Mouse (Mus musculus): ENCODE measurements around the gene Bcan.

The Bcan gene

DNA sequence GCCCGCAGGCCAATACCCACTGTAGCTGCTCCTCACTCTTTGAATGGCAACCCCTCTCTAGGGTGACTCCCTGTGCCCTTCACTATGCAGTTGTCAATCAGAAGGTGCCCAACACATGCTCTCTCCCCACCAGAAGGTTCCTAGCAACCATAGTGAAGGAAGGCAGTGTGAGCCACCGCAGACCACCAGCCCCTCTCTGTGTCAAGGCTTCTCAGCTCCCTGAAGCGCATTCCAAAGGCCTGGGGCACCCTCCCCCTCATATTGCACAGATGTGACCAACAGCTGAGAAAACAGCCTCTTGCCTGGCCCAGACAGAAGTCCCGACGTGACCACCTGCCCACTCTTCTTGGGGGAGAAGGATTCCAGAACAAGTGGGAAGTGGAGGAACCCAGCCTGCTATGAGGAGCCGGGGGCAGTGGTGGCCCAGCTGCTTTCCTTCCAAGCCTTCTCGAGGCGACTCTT is 27.8 kb downstream of the Bcan start:
- DNase-seq (ENCODE audit: low spot score in 2 of 2), result no peak

DNA sequence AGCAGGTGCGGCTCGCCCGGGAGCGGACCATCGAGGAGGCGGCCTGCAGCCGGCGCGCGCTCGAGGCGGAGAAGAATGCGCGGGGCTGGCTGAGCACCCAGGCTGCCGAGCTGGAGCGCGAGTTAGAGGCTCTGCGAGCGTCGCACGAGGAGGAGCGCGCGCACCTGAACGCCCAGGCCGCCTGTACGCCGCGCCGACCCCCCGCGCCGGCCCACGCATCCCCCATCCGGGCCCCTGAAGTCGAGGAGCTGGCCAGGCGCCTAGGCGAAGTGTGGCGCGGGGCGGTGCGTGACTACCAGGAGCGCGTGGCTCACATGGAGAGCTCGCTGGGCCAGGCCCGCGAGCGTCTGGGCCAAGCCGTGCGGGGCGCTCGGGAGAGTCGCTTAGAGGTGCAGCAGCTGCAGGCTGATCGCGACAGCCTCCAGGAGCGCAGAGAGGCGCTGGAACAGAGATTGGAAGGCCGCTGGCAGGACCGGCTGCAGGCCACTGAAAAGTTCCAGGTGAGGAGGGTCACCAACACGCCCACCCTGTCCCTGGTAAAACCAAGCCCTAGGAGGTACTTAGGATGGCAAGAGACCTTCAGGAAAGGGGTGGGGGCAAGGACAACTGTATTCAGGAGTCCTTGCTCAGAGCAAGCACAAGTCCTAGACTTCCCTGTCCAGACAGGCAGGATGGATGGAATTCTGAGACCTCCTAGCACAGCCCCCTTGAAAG is 28.4 kb downstream of the Bcan start:
- DNase-seq (ENCODE audit: low spot score in 2 of 2), result no peak

DNA sequence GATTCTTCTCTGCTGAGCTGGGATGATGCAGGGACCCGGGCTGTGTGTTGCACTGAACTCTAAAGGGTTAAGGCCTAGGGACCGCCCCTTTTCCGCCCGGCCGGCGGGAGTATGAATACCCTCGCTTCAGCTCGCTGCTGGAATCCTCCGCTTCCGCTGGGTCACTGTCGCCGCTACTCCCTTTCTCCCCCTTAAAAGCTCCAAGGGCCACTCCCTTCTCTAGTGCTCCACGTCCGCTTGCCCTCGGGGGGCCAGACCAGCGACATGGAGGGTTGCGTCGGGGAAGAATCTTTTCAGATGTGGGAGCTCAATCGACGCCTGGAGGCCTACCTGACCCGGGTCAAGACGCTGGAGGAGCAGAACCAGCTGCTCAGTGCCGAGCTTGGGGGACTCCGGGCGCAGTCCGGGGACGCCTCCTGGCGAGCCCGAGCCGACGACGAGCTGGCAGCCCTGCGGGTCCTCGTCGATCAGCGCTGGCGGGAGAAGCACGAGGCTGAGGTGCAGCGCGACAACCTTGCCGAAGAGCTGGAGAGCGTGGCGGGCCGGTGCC is 29.0 kb downstream of the Bcan start, which contains the start of gene Nes:
Gene Nes, plus strand, starts transcription at position 140 of the 550 bp plus-strand sequence.
- no peak for DNase-seq (ENCODE audit: low spot score in 2 of 2)

DNA sequence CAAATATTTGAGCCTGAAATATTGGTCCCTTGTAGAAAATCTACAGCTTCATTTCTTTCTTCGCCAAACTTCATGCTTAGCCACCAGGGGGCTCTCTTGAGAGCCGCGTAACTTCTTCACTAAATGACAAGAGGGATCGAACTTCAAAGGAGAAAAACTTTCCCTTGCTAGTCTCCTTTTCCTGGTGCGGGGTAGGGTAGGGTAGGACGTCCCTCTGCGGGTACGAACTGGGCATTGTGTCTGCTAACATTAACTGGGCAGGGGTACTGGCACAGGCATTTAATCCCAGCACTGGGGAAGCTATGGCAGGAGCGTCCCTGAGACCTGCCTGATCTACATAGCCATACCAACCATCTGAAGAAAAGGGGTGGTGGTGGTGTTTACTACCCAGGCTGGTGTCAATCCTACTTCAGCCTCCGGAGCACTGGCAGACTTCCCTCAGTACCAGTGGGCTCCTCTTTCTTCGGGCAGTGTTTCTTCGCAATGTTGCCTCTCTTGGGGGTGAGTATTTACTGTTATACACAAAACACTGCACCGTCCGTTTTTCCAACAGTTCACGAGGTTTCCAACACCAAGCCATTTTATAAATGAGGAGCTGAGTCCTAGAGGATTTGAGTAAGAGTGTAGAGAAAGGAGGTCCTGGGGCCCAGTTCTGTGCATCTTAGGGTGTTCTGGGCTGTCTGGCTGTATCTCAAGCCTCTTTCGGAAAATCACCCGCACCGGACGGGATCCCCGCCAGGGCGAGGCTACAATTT is 29.7 kb downstream of the Bcan start:
- peak; percentile 62 to 68 for DNase-seq (ENCODE audit: low spot score in 2 of 2)

DNA sequence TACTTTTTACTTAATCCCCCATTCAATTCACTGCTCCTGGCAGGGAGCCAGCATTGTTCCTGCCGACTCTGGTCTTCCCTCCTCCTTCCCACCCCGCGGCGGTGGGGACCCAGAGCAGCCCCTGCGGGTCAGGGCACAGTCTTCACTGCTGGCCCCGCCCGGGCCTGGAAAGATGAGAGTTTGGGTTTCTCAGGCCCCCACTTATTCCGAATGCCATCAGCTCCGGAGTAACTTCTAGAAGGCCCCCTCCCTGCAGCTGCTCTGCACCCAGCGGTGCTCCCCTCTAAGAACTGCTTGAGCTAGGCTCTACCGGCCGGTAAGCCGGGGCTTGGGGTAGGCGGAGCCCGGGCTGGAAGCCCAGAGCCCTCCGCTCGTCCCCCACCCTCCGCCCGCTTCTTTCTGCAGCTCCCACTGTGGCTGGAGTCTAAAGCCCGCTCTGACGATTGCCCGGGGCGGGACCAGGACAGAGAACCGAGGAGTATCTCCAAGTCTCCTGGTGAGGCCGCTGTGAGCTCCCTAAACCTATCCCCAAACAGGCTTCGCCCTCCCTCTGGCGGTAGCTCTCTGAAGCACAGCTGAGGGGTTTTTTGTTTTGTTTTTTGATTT is 39.3 kb downstream of the Bcan start:
- peak; percentile 75 for DNase-seq (ENCODE audit: low spot score in 2 of 2)

DNA sequence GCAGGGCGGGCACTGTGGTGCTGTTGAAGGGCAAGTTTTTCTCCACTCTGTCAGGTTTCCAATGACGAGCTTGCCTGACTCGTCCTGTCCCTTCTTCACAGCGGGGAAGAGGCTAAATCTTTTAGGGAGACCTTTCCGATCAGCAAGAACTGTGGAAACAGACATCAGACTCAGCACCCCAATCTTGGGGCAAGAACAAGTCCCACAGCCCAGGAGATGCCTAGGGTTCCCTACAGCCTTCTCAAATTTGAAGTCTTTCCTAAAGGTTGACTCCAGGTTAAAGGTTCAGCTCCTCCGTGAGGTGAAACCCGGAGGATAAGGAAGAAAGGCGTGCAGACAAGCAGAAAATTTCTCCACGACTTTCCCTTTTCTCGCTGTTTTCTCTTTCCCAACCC is 39.8 kb downstream of the Bcan start:
- no peak for DNase-seq (ENCODE audit: low spot score in 2 of 2)

DNA sequence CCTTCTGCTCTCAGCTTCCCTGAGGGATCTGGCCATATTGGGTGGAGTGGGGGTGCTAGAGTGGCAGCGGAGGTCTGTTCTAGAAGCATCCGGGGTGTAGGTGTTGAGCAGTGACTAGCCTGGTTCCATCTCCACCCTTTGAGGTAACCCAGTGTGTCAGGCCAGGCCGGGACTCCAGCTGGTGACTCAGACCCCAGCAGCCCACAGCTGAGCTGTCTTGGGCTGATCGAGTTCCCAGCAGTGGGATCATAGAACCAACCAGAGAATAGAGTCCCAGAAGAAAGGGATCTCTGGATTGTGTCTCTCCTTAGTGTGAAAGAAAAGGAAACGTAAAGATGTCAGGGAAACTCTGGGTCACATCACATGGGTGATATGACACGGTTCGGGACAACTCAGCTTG is 40.7 kb downstream of the Bcan start:
- DNase-seq (ENCODE audit: low spot score in 2 of 2), result no peak

DNA sequence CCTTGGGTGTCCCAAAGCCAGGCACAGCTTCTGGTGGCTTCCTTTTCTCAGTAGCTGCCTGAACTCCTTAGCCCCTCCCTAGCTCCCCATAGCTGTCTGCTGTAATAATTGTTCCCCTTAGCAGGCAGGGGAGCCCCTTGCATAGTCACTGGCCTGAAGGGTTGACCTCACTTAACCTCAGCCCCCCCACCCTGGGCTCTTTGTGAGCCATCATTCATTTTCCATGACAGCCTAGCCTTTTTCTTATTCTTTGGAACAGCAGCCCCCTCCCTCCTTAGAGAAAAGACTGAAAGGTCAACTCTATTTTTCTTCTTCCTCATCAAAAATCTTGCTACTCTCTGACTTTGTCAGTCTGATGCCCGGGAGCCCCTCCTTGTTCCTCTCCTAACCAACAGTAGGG is 41.1 kb downstream of the Bcan start:
- no peak for DNase-seq (ENCODE audit: low spot score in 2 of 2)

DNA sequence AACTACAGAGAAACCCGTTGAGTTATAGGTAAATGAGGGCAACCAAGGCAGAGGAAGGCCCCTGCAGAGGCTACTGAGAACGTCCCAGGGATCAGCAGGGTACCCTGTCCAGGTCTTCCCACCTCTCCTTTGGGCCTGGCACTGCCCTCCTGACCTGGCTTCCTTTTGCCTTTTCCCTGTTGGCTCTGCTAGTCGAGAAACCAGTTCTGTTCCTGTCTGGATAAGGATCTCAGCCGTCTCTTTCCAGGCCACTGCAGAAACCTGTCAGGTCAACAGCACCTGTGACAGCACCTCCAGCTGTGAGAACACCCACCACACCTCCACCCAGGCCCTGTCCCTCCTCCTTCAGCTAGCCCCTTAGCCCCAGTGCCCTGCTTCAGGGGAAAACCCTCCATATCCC is 41.6 kb downstream of the Bcan start:
- no peak for DNase-seq (ENCODE audit: low spot score in 2 of 2)

DNA sequence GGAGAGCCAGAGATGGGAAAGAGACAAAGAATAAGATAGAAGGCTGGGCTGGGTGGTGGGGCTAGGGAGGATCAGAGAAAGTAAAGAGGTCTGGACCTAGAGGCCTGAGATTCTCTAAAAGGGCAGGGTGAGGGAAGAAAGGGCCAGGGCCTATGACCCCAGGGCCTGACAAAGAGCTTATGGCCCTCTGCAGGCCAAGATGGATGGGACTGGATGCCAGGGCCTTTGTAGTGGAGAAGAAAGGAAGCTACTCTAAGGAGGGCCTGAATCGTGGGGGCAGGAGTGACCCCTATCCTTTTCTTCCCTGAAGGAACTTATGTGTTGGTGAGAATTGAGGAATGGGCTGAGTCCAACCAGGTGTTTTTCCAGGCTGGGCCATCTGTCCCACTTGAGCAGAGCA is 42.0 kb downstream of the Bcan start:
- no peak for DNase-seq (ENCODE audit: low spot score in 2 of 2)

DNA sequence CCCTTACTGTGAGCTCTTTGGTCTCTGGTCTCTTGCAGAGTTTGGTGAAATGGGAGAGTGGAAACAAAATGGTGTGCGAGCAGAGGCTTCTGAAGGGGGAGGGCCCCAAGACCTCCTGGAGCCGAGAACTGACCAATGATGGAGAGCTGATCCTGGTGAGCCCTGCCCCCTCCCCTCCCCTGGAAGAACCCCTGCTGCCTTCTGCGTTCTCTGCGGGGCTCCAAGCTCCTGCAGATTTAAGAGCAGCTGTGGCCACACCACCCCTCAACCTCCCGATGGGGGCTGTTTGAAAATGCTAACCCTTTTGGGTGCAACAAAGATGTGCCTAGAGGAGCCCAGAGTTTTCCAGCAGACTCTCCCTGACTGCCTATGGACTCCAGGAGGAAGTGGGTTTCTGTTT is 47.6 kb downstream of the Bcan start:
- no peak for DNase-seq (ENCODE audit: low spot score in 2 of 2)

DNA sequence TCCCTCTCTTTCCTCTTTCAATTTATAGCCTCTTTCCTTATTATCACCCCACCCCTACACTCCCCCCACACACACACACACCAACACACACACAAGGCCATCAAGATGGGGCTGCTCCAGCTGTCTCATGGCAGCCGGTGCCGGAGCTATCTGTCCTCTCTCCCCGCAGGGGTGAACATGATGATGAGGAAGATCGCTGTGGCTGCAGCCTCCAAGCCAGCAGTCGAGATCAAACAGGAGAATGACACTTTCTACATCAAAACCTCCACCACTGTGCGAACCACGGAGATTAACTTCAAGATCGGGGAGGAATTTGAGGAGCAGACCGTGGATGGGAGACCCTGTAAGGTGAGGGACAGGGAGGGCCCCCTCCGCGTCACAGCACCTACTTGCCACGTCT is 48.1 kb downstream of the Bcan start:
- DNase-seq (ENCODE audit: low spot score in 2 of 2), result no peak

DNA sequence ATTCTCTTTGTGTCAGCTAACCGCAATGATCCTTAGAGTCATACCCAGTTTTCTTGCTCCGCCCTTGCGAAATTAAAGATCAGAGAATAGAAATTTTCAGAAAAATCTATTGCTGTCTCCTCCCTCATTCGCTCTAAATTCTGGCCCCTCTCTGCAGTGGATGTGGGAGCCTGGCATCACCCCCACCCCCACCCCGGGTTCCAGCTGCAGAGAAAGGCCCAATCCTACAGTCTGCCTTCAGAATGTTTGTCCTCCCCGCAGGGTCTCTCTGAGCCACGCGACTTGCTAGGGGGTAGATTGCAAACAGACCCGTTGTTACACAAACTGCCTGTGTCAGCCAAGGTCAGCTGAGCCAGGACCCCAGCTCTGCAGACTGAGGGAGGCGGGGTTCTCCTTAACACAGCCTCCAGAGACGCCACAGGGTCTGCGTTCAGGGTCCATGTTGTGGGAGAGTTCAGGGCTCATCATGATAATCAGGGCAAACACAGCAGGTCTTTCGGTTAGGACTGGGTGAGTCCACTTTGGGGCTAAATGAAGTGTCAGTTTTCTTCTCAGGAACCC is 50.0 kb downstream of the Bcan start:
- no peak for DNase-seq (ENCODE audit: low spot score in 2 of 2)

DNA sequence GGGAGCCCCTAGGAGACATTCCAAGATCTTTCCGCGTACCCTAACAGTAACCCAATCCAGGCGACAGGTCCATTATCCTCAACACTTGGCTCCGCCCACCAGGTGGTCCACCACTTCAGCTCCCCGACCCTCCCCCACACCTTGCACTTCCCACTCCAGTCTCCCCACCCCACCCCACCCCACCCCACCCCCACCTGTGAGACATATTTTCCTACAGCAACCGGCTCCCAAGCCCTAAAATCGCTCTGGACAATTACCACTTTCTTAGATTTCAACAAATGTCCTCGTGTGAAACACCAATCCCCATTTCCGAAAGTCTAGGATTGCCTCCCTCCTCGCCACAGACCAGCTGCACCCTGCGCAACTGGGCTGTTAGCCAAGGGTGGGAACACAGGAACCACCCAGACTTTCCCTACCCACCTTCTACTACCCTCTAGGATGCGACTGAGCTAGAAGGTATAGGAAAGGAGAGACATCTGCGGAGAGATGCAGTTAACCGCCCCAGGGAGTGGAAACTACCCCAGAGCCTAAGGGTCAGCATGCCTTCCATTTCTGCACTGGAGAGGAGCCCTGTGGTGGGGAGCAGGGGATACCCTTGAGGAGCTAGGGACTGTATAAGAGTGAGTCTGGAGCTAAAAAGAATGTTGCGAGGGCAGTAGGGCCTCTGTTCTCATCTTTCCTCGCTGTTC is 50.6 kb downstream of the Bcan start:
- no peak for DNase-seq (ENCODE audit: low spot score in 2 of 2)

DNA sequence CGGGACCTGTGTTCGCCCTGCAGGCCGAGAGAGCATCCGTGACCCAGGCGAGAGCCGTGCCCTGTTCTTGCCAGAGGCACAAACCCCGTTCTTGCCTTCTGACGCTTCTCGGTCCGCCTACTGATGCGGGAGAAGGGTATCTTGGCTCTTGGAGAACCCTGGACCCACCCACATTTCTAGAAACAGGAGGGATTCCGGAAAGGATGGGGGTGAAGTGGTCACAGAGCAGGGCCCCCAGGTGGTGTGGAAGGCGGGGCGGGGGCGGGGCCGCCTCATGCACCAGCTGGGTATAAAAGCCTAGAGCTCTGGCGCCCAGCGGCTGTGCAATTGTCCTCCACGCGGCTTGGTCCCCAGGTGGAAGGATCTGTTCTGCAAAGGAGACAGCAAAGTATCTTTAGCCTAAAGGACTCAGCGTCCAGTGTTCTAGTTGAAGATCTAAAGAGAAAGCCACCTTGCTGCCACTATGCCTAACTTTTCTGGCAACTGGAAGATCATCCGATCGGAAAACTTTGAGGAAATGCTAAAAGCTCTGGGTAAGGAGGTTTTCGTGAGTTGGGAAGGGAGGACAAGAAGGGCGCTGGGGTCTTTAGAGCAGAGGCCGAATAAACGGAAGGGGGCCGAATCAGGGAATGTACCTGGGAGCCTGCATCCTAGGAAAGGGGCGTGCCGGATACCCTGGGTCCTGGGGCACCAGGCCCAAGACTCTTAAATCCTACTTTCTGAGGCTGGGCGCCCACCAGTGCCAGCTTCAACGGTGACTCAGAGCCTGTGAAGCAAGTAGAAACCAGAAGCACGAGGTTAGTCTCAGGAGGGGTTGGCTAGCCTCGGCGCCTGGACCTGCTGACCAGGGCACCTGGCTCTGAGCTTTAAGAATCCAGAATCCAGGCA is 51.4 kb downstream of the Bcan start, which contains the start of gene Crabp2:
Gene Crabp2, plus strand, starts transcription at position 289 of the 888 bp plus-strand sequence.
- no peak for DNase-seq (ENCODE audit: low spot score in 2 of 2)

DNA sequence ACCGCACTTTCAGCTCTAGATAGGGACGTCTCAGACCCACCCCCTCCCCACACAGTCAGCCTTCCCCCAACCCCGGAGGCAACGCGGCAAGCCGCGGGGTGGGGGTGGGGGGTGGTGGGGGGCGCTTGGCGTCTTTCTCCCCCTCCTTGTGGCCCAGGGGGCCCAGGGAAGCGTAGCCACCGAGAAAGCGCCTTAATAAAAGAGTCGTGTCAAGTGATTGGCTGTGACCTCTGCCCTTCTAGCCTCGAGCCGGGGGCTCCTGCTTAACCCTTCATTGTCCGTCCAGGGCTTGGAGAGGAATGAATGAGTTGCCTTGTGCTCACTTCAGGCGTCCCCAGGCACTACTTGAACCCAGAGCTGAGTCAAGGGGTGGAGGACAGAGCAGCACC is 52.2 kb downstream of the Bcan start:
- DNase-seq (ENCODE audit: low spot score in 2 of 2), result no peak

DNA sequence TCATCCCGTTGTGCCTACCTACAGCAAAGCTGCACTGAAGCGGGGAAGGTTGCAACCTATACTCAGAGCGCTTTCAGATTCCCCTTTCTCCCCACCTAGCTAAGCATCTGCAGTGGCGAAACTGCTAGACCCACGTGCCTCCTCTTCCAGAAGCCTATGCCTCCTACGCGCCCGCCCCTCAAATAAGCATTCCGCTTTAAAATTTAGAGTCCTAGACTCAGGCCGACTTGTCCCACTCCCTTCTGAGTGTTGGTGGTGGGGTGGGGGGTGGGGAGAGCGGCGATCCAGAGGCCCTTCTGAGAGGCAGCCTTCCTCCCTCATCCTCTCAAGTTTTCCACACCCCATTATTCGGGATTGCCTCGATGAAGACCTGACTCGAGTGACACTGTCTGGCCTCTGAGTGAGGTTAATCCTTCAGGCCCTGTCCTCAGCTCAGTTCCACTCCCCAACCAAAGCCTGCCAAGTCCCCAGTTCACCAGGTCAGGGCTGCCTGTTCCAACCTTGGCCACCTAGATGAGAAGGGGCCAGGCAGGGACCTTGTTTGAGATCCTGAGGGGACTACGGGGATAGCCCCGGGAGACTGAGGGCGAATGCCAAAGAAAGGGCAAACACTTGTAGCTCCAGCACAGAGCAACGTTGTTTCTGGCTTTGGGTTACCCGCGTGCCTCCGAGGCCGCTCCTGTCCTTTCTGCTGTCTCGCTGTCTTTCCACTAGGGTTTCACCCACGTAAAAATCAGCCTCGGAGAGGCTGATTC is 52.8 kb downstream of the Bcan start:
- no peak for DNase-seq (ENCODE audit: low spot score in 2 of 2)

DNA sequence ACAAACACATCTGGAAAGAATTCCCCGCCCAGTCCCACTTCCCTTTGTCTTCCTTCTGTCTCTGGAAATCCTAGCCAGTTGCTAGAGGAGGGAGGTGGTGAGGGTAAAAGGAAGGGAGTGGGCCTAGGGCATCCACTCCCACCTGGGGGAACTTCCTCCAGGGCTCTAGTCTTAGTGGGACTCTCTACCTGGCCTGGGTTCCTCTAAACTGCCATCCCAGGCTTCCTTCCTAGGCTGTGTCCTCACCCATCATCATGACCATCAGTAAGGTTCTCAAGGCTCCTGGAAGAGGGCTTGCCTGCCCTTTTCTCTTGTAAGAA is 53.5 kb downstream of the Bcan start:
- DNase-seq (ENCODE audit: low spot score in 2 of 2), result no peak

DNA sequence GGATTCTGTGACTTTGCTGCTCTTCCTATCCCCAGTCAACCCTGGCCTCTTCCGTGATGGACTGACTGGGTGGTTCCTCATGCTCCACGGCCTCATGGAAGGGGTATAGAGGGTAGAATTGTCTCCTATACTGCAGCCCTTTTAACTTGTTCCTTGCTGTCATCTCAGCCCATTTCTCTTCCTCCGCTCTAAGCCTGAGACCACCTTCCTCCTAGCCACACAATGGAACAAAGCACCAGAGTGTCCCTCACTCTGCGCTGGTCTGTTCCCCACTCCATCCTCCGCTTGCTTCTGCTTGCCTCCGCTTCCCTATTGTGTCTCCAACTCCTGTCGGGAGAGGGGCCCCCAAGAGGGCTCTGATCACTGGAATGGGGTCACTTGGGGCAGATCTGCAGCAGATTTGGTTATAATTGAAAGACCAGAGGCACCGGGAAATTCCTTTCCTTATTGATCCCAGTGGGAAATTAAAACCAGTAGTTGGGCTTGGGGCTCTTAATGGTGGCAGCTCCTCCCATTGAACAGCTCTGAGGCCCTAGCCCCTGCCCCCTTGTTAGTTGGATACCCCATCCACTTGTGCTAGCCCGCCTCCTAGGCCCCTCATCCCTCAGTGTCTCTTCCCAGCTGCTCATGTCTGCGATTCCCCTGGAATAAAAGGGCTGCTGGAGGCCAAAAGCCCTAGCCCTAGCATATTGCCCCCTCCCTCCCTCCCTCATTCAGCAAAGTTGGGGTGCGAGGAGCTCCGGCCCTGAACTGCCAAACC is 54.1 kb downstream of the Bcan start:
- no peak for DNase-seq (ENCODE audit: low spot score in 2 of 2)

Data from right cerebral cortex, adult 2 months (tissue).